ENCODE assay signal across 19 mouse cellular contexts in genomic region chr13:5257891-5258660, GRCm38 (mm10).
A peak's percentile ranks its signal among the peaks of the same experiment; 100 is the strongest.
DNase-seq lines count a peak whose midpoint lies in the region; ATAC-seq and TF ChIP-seq lines count a peak whose summit lies in the region.
"Had no signal": no experiment of that assay in that cellular context is flagged by ENCODE, and none has a peak within 500 bp of the region (broad histone marks: within the 10 kb centered on the region; RNA-seq: fewer than 3 reads in every experiment).

No protein-coding gene starts in this region.

- no peaks in the 10 kb centered on the region for H3K4me1 ChIP-seq in forebrain, postnatal 0 days (ENCODE audit: insufficient read depth)
- no peaks in the 10 kb centered on the region for H3K4me1 ChIP-seq in forebrain, embryonic 14.5 days (ENCODE audit: control insufficient read depth, insufficient read depth, low read length)
- no peaks in the 10 kb centered on the region for H3K4me1 ChIP-seq in midbrain, postnatal 0 days (ENCODE audit: insufficient read depth, low read length)
- no peaks in the 10 kb centered on the region for H3K4me1 ChIP-seq in midbrain, embryonic 13.5 days (replicated peaks)
- H3K4me1 ChIP-seq in brown adipose tissue, adult 24 weeks (ENCODE audit: control insufficient read depth, insufficient read depth, insufficient read length, low read length) = peaks cover 4% of the 10 kb centered on the region
- H3K4me1 ChIP-seq: embryonic facial prominence, embryonic 13.5 days; forebrain, embryonic 15.5 days; heart, embryonic 12.5 days; liver, embryonic 13.5 days; lung, embryonic 15.5 days; neural tube, embryonic 12.5 days; stomach, embryonic 15.5 days had no signal

- ATAC-seq in forebrain, postnatal 0 days = no peak
- ATAC-seq in forebrain, embryonic 14.5 days = no peak
- no peak for ATAC-seq in midbrain, postnatal 0 days (ENCODE audit: low FRiP score)
- ATAC-seq in midbrain, embryonic 13.5 days = no peak
- ATAC-seq: forebrain, embryonic 15.5 days; midbrain, embryonic 16.5 days had no signal

- H3K27ac ChIP-seq in forebrain, postnatal 0 days (ENCODE audit: low read depth, low read length) = no peak overlapping the region
- no peak overlapping the region for H3K27ac ChIP-seq in forebrain, embryonic 14.5 days (ENCODE audit: low read depth, low read length)
- H3K27ac ChIP-seq in midbrain, postnatal 0 days (ENCODE audit: low read depth, low read length) = no peak overlapping the region
- H3K27ac ChIP-seq in midbrain, embryonic 13.5 days = no peak overlapping the region
- H3K27ac ChIP-seq in brown adipose tissue, adult 24 weeks (replicated peaks; ENCODE audit: low read depth, low read length) = peak overlapping the region; percentile 90
- H3K27ac ChIP-seq: embryonic facial prominence, embryonic 13.5 days; forebrain, embryonic 15.5 days; layer of hippocampus, adult 2 months; liver, embryonic 13.5 days; lung, embryonic 15.5 days; neural tube, embryonic 12.5 days; stomach, embryonic 15.5 days had no signal

- 71% methylated on average over 6 of the region's 6 CpGs for WGBS in forebrain, postnatal 0 days
- 86% methylated on average over 6 of the region's 6 CpGs for WGBS in forebrain, embryonic 14.5 days
- 68% methylated on average over 6 of the region's 6 CpGs for WGBS in midbrain, postnatal 0 days
- 85% methylated on average over 6 of the region's 6 CpGs for WGBS in midbrain, embryonic 13.5 days

- H3K36me3 ChIP-seq in forebrain, postnatal 0 days (ENCODE audit: insufficient read depth) = no peaks in the 10 kb centered on the region
- H3K36me3 ChIP-seq in forebrain, embryonic 14.5 days (ENCODE audit: control insufficient read depth, insufficient read depth, low read length) = no peaks in the 10 kb centered on the region
- no peaks in the 10 kb centered on the region for H3K36me3 ChIP-seq in midbrain, postnatal 0 days (ENCODE audit: insufficient read depth, low read length)
- no peaks in the 10 kb centered on the region for H3K36me3 ChIP-seq in midbrain, embryonic 13.5 days
- H3K36me3 ChIP-seq: embryonic facial prominence, embryonic 13.5 days; forebrain, embryonic 15.5 days; heart, embryonic 12.5 days; liver, embryonic 13.5 days; lung, embryonic 15.5 days; neural tube, embryonic 12.5 days; stomach, embryonic 15.5 days had no signal

- H3K4me2 ChIP-seq in forebrain, postnatal 0 days (ENCODE audit: low read depth) = no peak overlapping the region
- no peak overlapping the region for H3K4me2 ChIP-seq in forebrain, embryonic 14.5 days (ENCODE audit: low read length)
- H3K4me2 ChIP-seq in midbrain, postnatal 0 days (ENCODE audit: low read depth, low read length, poor library complexity, severe bottlenecking) = no peak overlapping the region
- no peak overlapping the region for H3K4me2 ChIP-seq in midbrain, embryonic 13.5 days (replicated peaks)
- H3K4me2 ChIP-seq: embryonic facial prominence, embryonic 13.5 days; forebrain, embryonic 15.5 days; heart, embryonic 12.5 days; liver, embryonic 13.5 days; lung, embryonic 15.5 days; neural tube, embryonic 12.5 days; stomach, embryonic 15.5 days had no signal

- no peak for TF ChIP-seq CTCF in forebrain, postnatal 0 days (IDR thresholded peaks at IDR 0.05; ENCODE audit: low read depth)
- no peak for TF ChIP-seq CTCF in midbrain, postnatal 0 days (IDR thresholded peaks at IDR 0.05)

- H3K27me3 ChIP-seq in forebrain, postnatal 0 days (ENCODE audit: insufficient read depth, low read length) = no peaks in the 10 kb centered on the region
- H3K27me3 ChIP-seq in forebrain, embryonic 14.5 days (replicated peaks; ENCODE audit: control insufficient read depth, insufficient read depth, low read length) = no peaks in the 10 kb centered on the region
- no peaks in the 10 kb centered on the region for H3K27me3 ChIP-seq in midbrain, postnatal 0 days (ENCODE audit: insufficient read depth, low read length)
- H3K27me3 ChIP-seq in midbrain, embryonic 13.5 days = no peaks in the 10 kb centered on the region
- H3K27me3 ChIP-seq: embryonic facial prominence, embryonic 13.5 days; forebrain, embryonic 15.5 days; heart, embryonic 12.5 days; liver, embryonic 13.5 days; lung, embryonic 15.5 days; neural tube, embryonic 12.5 days; stomach, embryonic 15.5 days had no signal

- H3K9ac ChIP-seq in forebrain, postnatal 0 days = no peak overlapping the region
- H3K9ac ChIP-seq in forebrain, embryonic 14.5 days (ENCODE audit: low read length) = no peak overlapping the region
- H3K9ac ChIP-seq in midbrain, postnatal 0 days (replicated peaks; ENCODE audit: low read length, poor library complexity, severe bottlenecking) = no peak overlapping the region
- no peak overlapping the region for H3K9ac ChIP-seq in midbrain, embryonic 13.5 days (replicated peaks)
- H3K9ac ChIP-seq: embryonic facial prominence, embryonic 13.5 days; forebrain, embryonic 15.5 days; heart, embryonic 12.5 days; liver, embryonic 13.5 days; lung, embryonic 15.5 days; neural tube, embryonic 12.5 days; stomach, embryonic 15.5 days had no signal

- H3K4me3 ChIP-seq in forebrain, postnatal 0 days (ENCODE audit: low read depth, low read length) = no peak overlapping the region
- H3K4me3 ChIP-seq in forebrain, embryonic 14.5 days (ENCODE audit: low read depth, low read length) = no peak overlapping the region
- no peak overlapping the region for H3K4me3 ChIP-seq in midbrain, postnatal 0 days (ENCODE audit: low read depth, low read length)
- H3K4me3 ChIP-seq in midbrain, embryonic 13.5 days (replicated peaks) = no peak overlapping the region
- H3K4me3 ChIP-seq in brown adipose tissue, adult 24 weeks (ENCODE audit: insufficient read depth, low read depth, low read length) = no peak overlapping the region
- H3K4me3 ChIP-seq: embryonic facial prominence, embryonic 13.5 days; forebrain, embryonic 15.5 days; heart, embryonic 12.5 days; layer of hippocampus, adult 2 months; liver, embryonic 13.5 days; lung, embryonic 15.5 days; neural tube, embryonic 12.5 days; stomach, embryonic 15.5 days had no signal

- DNase-seq in forebrain, postnatal 0 days = peak; percentile 14
- DNase-seq in forebrain, embryonic 14.5 days (ENCODE audit: low spot score) = no peak
- DNase-seq in midbrain, postnatal 0 days (ENCODE audit: low spot score) = peak; percentile 53
- DNase-seq in lung, postnatal 14 days = no peak
- no peak for DNase-seq in MN1 (ENCODE audit: low spot score)
- DNase-seq: gastrocnemius, postnatal 14 days; kidney, adult 18-20 months; kidney, postnatal 10 days; liver, embryonic 13.5 days had no signal

- H3K9me3 ChIP-seq in forebrain, postnatal 0 days (ENCODE audit: low read length) = no peaks in the 10 kb centered on the region
- H3K9me3 ChIP-seq in forebrain, embryonic 14.5 days (replicated peaks; ENCODE audit: control insufficient read depth, low read length) = no peaks in the 10 kb centered on the region
- no peaks in the 10 kb centered on the region for H3K9me3 ChIP-seq in midbrain, postnatal 0 days (ENCODE audit: low read length)
- no peaks in the 10 kb centered on the region for H3K9me3 ChIP-seq in midbrain, embryonic 13.5 days
- H3K9me3 ChIP-seq: embryonic facial prominence, embryonic 13.5 days; forebrain, embryonic 15.5 days; heart, embryonic 12.5 days; liver, embryonic 13.5 days; lung, embryonic 15.5 days; neural tube, embryonic 12.5 days; stomach, embryonic 15.5 days had no signal

Comparison
In these comparisons a context has a peak if more than half of its experiments do, and no peak if none do; other contexts are left out.
1. DNase-seq: peak in forebrain, postnatal 0 days (single experiment) and midbrain, postnatal 0 days (single experiment); none in forebrain, embryonic 14.5 days (single experiment), lung, postnatal 14 days (single experiment) and MN1 (single experiment).